Mouse (Mus musculus): ENCODE measurements around the gene Tsnaxip1.

DNA sequence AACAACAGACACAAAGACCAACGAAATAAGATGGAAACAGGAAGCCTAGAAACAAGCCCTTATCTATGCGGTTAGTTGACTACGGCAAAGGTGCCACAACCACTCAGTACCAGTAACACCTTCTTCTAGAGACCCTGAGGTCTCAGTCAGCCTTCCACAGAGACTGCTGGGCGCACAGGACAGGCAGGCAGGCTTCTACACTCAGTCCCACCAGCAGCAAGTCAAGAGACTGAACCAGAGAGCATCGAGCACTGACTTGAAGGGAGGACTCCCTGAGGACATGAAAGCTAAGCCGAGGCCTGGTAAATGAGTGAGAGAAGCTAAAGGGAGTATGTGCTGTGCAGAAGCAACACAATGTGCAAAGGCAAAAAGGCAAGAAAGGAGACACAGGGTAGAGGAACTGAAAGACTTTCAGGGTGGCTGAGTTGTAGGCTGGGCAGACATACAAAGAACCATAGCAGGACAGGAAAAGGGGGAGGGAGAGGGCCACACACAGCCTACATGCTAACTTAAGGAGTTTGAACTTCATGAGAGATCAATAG lies 17.2 kb upstream of the Tsnaxip1 start:
- TF ChIP-seq CTCF (conservative IDR thresholded peaks at IDR 0.05; ENCODE audit: insufficient read depth, insufficient read length, low read depth, low read length) (no peak), POLR2A (IDR thresholded peaks at IDR 0.05; ENCODE audit: low read depth, low read length) (no peak)
